Mouse (Mus musculus) inflammation-experienced regulatory T-cells, adult 16 weeks (primary cell): Measurements from ENCODE around the gene Nadk2. TPM values are rescaled to one million over a fixed set of nuclear protein-coding genes. Genes with fewer than 3 reads are reported as not detected.

Source experiments
- polyA plus RNA-seq: library from polyadenylated mRNA; unstranded; fragments of 100-300 nt; shearing (Covaris generic); gene quantifications from one replicate; pipeline ENCODE4 v1.2.1, GENCODE M21; 2017

Gene Nadk2
- 4.2 TPM for polyA plus RNA-seq

DNA sequence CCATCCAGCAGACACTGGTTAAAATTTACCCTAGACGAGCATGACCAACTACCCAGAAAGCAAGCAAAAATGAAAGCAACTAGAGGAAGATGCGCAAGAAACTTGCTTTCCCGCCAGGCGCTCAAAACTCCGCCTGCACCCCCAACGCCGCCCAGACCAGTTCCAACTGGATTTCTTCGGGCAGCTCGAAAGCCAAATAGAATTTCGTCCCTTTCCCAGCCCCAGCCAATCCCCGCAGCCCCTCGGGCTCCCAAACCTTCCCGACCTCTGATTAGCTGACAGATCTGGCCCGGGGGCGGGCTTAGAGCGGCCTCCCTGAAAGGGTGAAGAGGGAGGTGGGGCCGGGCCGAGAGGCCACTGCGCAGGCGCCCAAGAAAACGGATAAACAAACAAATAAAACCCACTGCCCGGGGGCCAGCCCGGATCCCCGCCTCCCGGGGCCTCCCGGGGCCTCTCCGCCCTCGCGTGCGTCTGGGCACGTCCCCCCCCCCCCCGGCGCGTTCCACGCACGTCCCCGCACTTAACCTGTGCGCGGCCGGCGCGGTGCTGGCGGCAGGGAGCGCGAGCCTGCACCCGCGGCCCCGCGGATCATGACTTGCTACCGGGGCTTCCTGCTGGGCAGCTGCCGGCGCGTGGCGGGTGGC lies at the start of gene Nadk2:
Nadk2 (plus strand) TSS at position 349 of the 644 bp plus-strand sequence.

DNA sequence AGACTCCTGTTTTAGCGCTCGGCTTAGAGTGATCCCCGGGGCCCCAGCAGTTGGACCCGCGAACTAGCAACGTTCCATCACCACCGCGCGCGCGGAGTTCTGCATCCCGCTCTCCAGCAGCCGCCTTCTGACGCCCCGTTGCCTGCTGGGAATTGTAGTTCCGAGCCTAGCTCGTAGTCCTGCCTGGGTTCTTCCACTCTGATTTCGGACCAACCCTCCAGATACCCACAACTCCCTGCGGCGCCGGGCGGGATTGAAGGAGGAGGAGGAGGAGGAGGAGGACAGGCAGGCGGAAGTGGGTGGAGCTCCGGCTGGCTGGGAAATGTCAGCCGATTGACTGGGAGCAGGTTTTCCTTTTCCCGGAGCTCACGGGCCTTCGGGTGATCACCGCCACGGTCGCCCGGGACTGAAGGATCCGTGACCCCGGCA lies 69.2 kb downstream of the Nadk2 start, which contains the start of gene Lmbrd2:
Lmbrd2 (plus strand) TSS at position 299 of the 429 bp plus-strand sequence.

DNA sequence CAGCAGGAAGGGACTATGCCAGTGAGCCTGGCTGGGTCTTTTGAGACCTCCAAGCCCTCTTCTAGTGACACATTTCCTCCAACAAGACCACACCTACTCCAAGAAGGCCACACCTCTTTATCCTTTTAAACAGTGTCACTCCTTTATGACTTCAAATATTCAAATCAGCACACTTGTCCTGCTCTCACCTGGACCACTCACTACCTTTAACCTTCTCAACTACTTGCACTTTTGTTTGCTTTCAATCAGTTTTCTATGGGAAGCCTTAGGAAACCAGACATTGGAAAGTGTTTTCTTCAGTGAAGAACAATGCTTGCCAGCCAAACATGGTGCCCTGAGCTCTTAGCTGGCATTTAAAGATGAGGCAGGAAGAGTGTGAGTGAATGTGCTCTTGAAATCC lies 84.3 kb downstream of the Nadk2 start, which contains the start of gene Skp2:
Skp2 (minus strand) TSS at position 101 of the 400 bp plus-strand sequence.

Other genes with a start within 250 kb of the Nadk2 start
- 0.13 TPM for gene Ranbp3l, start 103.3 kb upstream of the Nadk2 start, polyA plus RNA-seq
- 5.1 TPM for gene Lmbrd2, start 69.3 kb downstream of the Nadk2 start, polyA plus RNA-seq
- gene Skp2, start 84.2 kb downstream of the Nadk2 start, polyA plus RNA-seq, result 8.9 TPM
- not detected for gene Ugt3a1, start 205.6 kb downstream of the Nadk2 start, polyA plus RNA-seq